Mouse (Mus musculus): ENCODE measurements around the gene Rpsa.

Rpsa gene

GRCm38 (mm10) chr9:120174436-120175137, 47.1 kb downstream of the Rpsa start:
- DNase-seq: no peak

- DNase-seq: no peak
These were observed 51.3 kb downstream of the Rpsa start for GRCm38 (mm10) chr9:120178813-120179212.
